Mouse (Mus musculus) G1E (cell line): ENCODE data around the gene Mrpl51. TPM values are rescaled to one million over a fixed set of nuclear protein-coding genes. Genes with fewer than 3 reads are reported as not detected.

Source experiments
- ATAC-seq: 2 replicates; pipeline ENCODE4 v1.8.0; 2016; ENCODE audit warnings: mild to moderate bottlenecking; ENCODE audit not compliant: insufficient number of reproducible peaks, poor library complexity, low FRiP score, severe bottlenecking; ENCODE audit errors: extremely low read depth
- DNase-seq: peaks from one replicate; pipeline ENCODE4 v3.0.0; 2012; ENCODE audit warnings: low spot score
- H3K27me3 ChIP-seq: 2 replicates; pipeline ENCODE4 v1.6.1; 2012; ENCODE audit warnings: mild to moderate bottlenecking, low read length, inconsistent platforms; ENCODE audit not compliant: insufficient read depth
- H3K36me3 ChIP-seq: replicated peaks from 2 replicates; pipeline ENCODE3; 2012; ENCODE audit warnings: mild to moderate bottlenecking, inconsistent platforms
- H3K4me1 ChIP-seq: 2 replicates; pipeline ENCODE4 v1.6.1; 2012; ENCODE audit warnings: low read depth, low read length, inconsistent platforms, mixed read lengths; ENCODE audit not compliant: insufficient read depth
- H3K4me3 ChIP-seq: 2 replicates; pipeline ENCODE4 v1.5.1; 2012; ENCODE audit warnings: low read depth, mild to moderate bottlenecking, inconsistent platforms, low read length, moderate library complexity, mixed read lengths
- H3K9me3 ChIP-seq: replicated peaks from 2 replicates; pipeline ENCODE4 v1.6.1; 2012; ENCODE audit warnings: inconsistent platforms
- CTCF ChIP-seq: IDR thresholded peaks from 2 replicates; pipeline ENCODE4 v1.5.1; 2012; ENCODE audit warnings: low read depth, low read length, inconsistent platforms, mixed read lengths
- GATA1 ChIP-seq: IDR thresholded peaks from 2 replicates; pipeline ENCODE4 v1.6.1; 2012; ENCODE audit warnings: borderline replicate concordance, low read length, inconsistent platforms, mixed read lengths
- GATA2 ChIP-seq: IDR thresholded peaks from 2 replicates; pipeline ENCODE4 v1.6.1; 2012; ENCODE audit warnings: low read depth, low read length, inconsistent platforms, borderline replicate concordance
- POLR2AphosphoS5 ChIP-seq: IDR thresholded peaks from 2 replicates; pipeline ENCODE4 v1.6.1; 2012; ENCODE audit warnings: low read depth, low read length, inconsistent platforms; ENCODE audit not compliant: insufficient replicate concordance
- TAL1 ChIP-seq: conservative IDR thresholded peaks from 2 replicates; pipeline ENCODE4 v1.6.1; 2012; ENCODE audit warnings: low read depth, low read length, inconsistent platforms, mixed read lengths
- polyA plus RNA-seq: library from polyadenylated mRNA; stranded (reverse); fragments of >175 nt; gene quantifications from 2 replicates; pipeline ENCODE4 v1.2.3, GENCODE M21; 2012
- total RNA-seq, 2 experiments: library from RNA; stranded (forward) in 1 of 2; stranded (reverse) in 1 of 2; fragments of 200-1000 nt in 1 of 2; fragments of >200 nt in 1 of 2; fragmentation: Nextera tagmentation in 1 of 2; gene quantifications; 2 replicates each; pipeline ENCODE4 v1.2.3; 2014 to 2017

Mrpl51 gene
- total and polyA plus RNA-seq, 3 experiments: 59.6 to 156 (median 114) TPM

- DNase-seq (no peak), ATAC-seq (no peak)
- TF ChIP-seq GATA1: no peak
- no peak for TF ChIP-seq TAL1
- TF ChIP-seq POLR2AphosphoS5: no peak
- no peak for TF ChIP-seq CTCF
- TF ChIP-seq GATA2: no peak
- Histone ChIP-seq H3K4me1 (peaks cover 2% of the 10 kb centered on the region), H3K36me3 (peaks cover 15% of the 10 kb centered on the region), H3K27me3 (peaks cover 6% of the 10 kb centered on the region; the same call in 1 of the 2 replicates), H3K9me3 (no peaks in the 10 kb centered on the region), H3K4me3 (no peak overlapping the region)
Observed at GRCm38 (mm10) chr6:125240617-125241016, 49.0 kb downstream of the Mrpl51 start.

GRCm38 (mm10) chr6:125241566-125241965 lies 50.0 kb downstream of the Mrpl51 start:
- DNase-seq (no peak), ATAC-seq (no peak)
- peaks cover 2% of the 10 kb centered on the region for H3K4me1 ChIP-seq
- H3K4me3 ChIP-seq: no peak overlapping the region
- peaks cover 10% of the 10 kb centered on the region for H3K36me3 ChIP-seq
- no peak for TF ChIP-seq TAL1
- no peak for TF ChIP-seq CTCF
- TF ChIP-seq POLR2AphosphoS5: no peak
- no peak for TF ChIP-seq GATA1
- no peak for TF ChIP-seq GATA2
- no peaks in the 10 kb centered on the region for H3K9me3 ChIP-seq
- peaks cover 6% of the 10 kb centered on the region; the same call in 1 of the 2 replicates for H3K27me3 ChIP-seq

DNA sequence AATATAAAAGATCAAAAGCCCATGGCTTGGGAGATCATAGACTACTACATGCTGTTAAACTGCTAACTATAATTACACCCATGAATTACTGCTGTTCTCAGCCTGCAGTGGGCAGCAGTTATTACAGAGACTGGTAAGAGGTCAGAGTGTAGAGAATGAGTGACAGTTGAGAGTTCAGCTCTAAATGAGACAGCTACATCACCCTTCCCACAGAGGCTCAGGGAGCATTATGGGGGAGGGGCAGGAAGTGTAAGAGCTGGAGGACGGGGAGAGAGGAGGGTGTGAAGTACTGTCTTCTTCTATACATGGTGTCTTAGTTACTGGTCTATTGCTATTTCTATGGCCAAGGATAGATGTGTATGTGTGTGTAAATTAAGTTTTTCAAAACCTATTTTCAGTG lies 53.0 kb downstream of the Mrpl51 start:
- ATAC-seq (no peak), DNase-seq (no peak)
- Histone ChIP-seq H3K9me3 (no peaks in the 10 kb centered on the region), H3K27me3 (peaks cover 6% of the 10 kb centered on the region; the same call in 1 of the 2 replicates), H3K36me3 (peaks cover 7% of the 10 kb centered on the region), H3K4me1 (peaks cover 2% of the 10 kb centered on the region), H3K4me3 (no peak overlapping the region)
- no peak for TF ChIP-seq TAL1

Other genes starting within 250 kb of the Mrpl51 start
- gene Cops7a, start 226.3 kb upstream of the Mrpl51 start, total RNA-seq (2014; fragmentation: Nextera tagmentation): 123 and 194 TPM in 2 replicates
- 62.2 and 65.5 TPM in 2 replicates for gene Cops7a, start 226.3 kb upstream of the Mrpl51 start, total RNA-seq (2017)
- 59.2 and 79.0 TPM in 2 replicates for gene Cops7a, start 226.3 kb upstream of the Mrpl51 start, polyA plus RNA-seq
- not detected in 2 replicates for gene Pianp, start 195.1 kb upstream of the Mrpl51 start, total RNA-seq (2014; fragmentation: Nextera tagmentation)
- not detected in 2 replicates for gene Pianp, start 195.1 kb upstream of the Mrpl51 start, total RNA-seq (2017)
- gene Pianp, start 195.1 kb upstream of the Mrpl51 start, polyA plus RNA-seq: not detected in 2 replicates
- 71.2 and 79.6 TPM in 2 replicates for gene Zfp384, start 182.7 kb upstream of the Mrpl51 start, total RNA-seq (2014; fragmentation: Nextera tagmentation)
- 22.9 and 25.7 TPM in 2 replicates for gene Zfp384, start 182.7 kb upstream of the Mrpl51 start, total RNA-seq (2017)
- 51.7 and 52.8 TPM in 2 replicates for gene Zfp384, start 182.7 kb upstream of the Mrpl51 start, polyA plus RNA-seq
- gene Ing4, start 152.0 kb upstream of the Mrpl51 start, total RNA-seq (2014; fragmentation: Nextera tagmentation): 36.2 and 37.5 TPM in 2 replicates
- 99.6 and 118 TPM in 2 replicates for gene Ing4, start 152.0 kb upstream of the Mrpl51 start, total RNA-seq (2017)
- 14.3 and 14.6 TPM in 2 replicates for gene Ing4, start 152.0 kb upstream of the Mrpl51 start, polyA plus RNA-seq
- 11.8 and 16.1 TPM in 2 replicates for gene Acrbp, start 142.1 kb upstream of the Mrpl51 start, total RNA-seq (2014; fragmentation: Nextera tagmentation)
- gene Acrbp, start 142.1 kb upstream of the Mrpl51 start, total RNA-seq (2017): 4.7 and 8.1 TPM in 2 replicates
- 6.4 and 9.4 TPM in 2 replicates for gene Acrbp, start 142.1 kb upstream of the Mrpl51 start, polyA plus RNA-seq
- 0.83 and 2.3 TPM in 2 replicates for gene Lpar5, start 123.9 kb upstream of the Mrpl51 start, total RNA-seq (2014; fragmentation: Nextera tagmentation)
- 2.4 and 2.6 TPM in 2 replicates for gene Lpar5, start 123.9 kb upstream of the Mrpl51 start, total RNA-seq (2017)
- gene Lpar5, start 123.9 kb upstream of the Mrpl51 start, polyA plus RNA-seq: 0.83 and 1.4 TPM in 2 replicates
- 235 and 241 TPM in 2 replicates for gene Chd4, start 95.8 kb upstream of the Mrpl51 start, total RNA-seq (2014; fragmentation: Nextera tagmentation)
- gene Chd4, start 95.8 kb upstream of the Mrpl51 start, total RNA-seq (2017): 326 and 362 TPM in 2 replicates
- gene Chd4, start 95.8 kb upstream of the Mrpl51 start, polyA plus RNA-seq: 188 and 219 TPM in 2 replicates
- 56.9 and 61.0 TPM in 2 replicates for gene Nop2, start 59.9 kb upstream of the Mrpl51 start, total RNA-seq (2014; fragmentation: Nextera tagmentation)
- 87.7 and 89.2 TPM in 2 replicates for gene Nop2, start 59.9 kb upstream of the Mrpl51 start, total RNA-seq (2017)
- 53.4 and 90.0 TPM in 2 replicates for gene Nop2, start 59.9 kb upstream of the Mrpl51 start, polyA plus RNA-seq
- 20.4 and 25.1 TPM in 2 replicates for gene Iffo1, start 46.6 kb upstream of the Mrpl51 start, total RNA-seq (2014; fragmentation: Nextera tagmentation)
- gene Iffo1, start 46.6 kb upstream of the Mrpl51 start, total RNA-seq (2017): 12.3 and 14.5 TPM in 2 replicates
- gene Iffo1, start 46.6 kb upstream of the Mrpl51 start, polyA plus RNA-seq: 26.9 and 31.7 TPM in 2 replicates
- 10,890 and 12,360 TPM in 2 replicates for gene Gapdh, start 25.3 kb upstream of the Mrpl51 start, total RNA-seq (2014; fragmentation: Nextera tagmentation)
- gene Gapdh, start 25.3 kb upstream of the Mrpl51 start, total RNA-seq (2017): 2,600 and 3,109 TPM in 2 replicates
- gene Gapdh, start 25.3 kb upstream of the Mrpl51 start, polyA plus RNA-seq: 26,904 and 30,061 TPM in 2 replicates
- gene Ncapd2, start 100 bp upstream of the Mrpl51 start, total RNA-seq (2014; fragmentation: Nextera tagmentation): 494 and 557 TPM in 2 replicates
- gene Ncapd2, start 100 bp upstream of the Mrpl51 start, total RNA-seq (2017): 211 and 243 TPM in 2 replicates
- gene Ncapd2, start 100 bp upstream of the Mrpl51 start, polyA plus RNA-seq: 269 and 275 TPM in 2 replicates
- gene Vamp1, start 23.8 kb downstream of the Mrpl51 start, total RNA-seq (2014; fragmentation: Nextera tagmentation): 21.9 and 30.2 TPM in 2 replicates
- gene Vamp1, start 23.8 kb downstream of the Mrpl51 start, total RNA-seq (2017): 6.1 and 7.9 TPM in 2 replicates
- 1.9 and 2.8 TPM in 2 replicates for gene Vamp1, start 23.8 kb downstream of the Mrpl51 start, polyA plus RNA-seq
- gene Tapbpl, start 40.1 kb downstream of the Mrpl51 start, total RNA-seq (2014; fragmentation: Nextera tagmentation): 0.73 and 0.90 TPM in 2 replicates
- gene Tapbpl, start 40.1 kb downstream of the Mrpl51 start, total RNA-seq (2017): 1.2 and 1.8 TPM in 2 replicates
- gene Tapbpl, start 40.1 kb downstream of the Mrpl51 start, polyA plus RNA-seq: 1.2 and 1.4 TPM in 2 replicates
- gene Cd27, start 45.2 kb downstream of the Mrpl51 start, total RNA-seq (2014; fragmentation: Nextera tagmentation): not detected in 2 replicates
- gene Cd27, start 45.2 kb downstream of the Mrpl51 start, total RNA-seq (2017): 0.87 TPM in 1 of 2 replicates, not detected in the other
- gene Cd27, start 45.2 kb downstream of the Mrpl51 start, polyA plus RNA-seq: not detected in 2 replicates
- gene Tuba3a, start 94.2 kb downstream of the Mrpl51 start, total RNA-seq (2014; fragmentation: Nextera tagmentation): not detected in 2 replicates
- not detected in 2 replicates for gene Tuba3a, start 94.2 kb downstream of the Mrpl51 start, total RNA-seq (2017)
- gene Tuba3a, start 94.2 kb downstream of the Mrpl51 start, polyA plus RNA-seq: not detected in 2 replicates
- gene Ltbr, start 122.1 kb downstream of the Mrpl51 start, total RNA-seq (2014; fragmentation: Nextera tagmentation): not detected in 2 replicates
- not detected in 2 replicates for gene Ltbr, start 122.1 kb downstream of the Mrpl51 start, total RNA-seq (2017)
- 0.03 TPM in 1 of 2 replicates, not detected in the other for gene Ltbr, start 122.1 kb downstream of the Mrpl51 start, polyA plus RNA-seq
- gene Scnn1a, start 128.9 kb downstream of the Mrpl51 start, total RNA-seq (2014; fragmentation: Nextera tagmentation): not detected in 2 replicates
- 0.06 and 0.16 TPM in 2 replicates for gene Scnn1a, start 128.9 kb downstream of the Mrpl51 start, total RNA-seq (2017)
- 0.01 TPM in 1 of 2 replicates, not detected in the other for gene Scnn1a, start 128.9 kb downstream of the Mrpl51 start, polyA plus RNA-seq
- not detected in 2 replicates for gene Tnfrsf1a, start 157.6 kb downstream of the Mrpl51 start, total RNA-seq (2014; fragmentation: Nextera tagmentation)
- not detected in 2 replicates for gene Tnfrsf1a, start 157.6 kb downstream of the Mrpl51 start, total RNA-seq (2017)
- 0.04 TPM in 1 of 2 replicates, not detected in the other for gene Tnfrsf1a, start 157.6 kb downstream of the Mrpl51 start, polyA plus RNA-seq
- gene Plekhg6, start 189.0 kb downstream of the Mrpl51 start, total RNA-seq (2014; fragmentation: Nextera tagmentation): not detected in 2 replicates
- gene Plekhg6, start 189.0 kb downstream of the Mrpl51 start, total RNA-seq (2017): not detected in 2 replicates
- gene Plekhg6, start 189.0 kb downstream of the Mrpl51 start, polyA plus RNA-seq: not detected in 2 replicates